Mouse (Mus musculus) G1E (cell line): ENCODE data around the gene Me3.

Source experiments
- CTCF ChIP-seq: IDR thresholded peaks from 2 replicates; pipeline ENCODE4 v1.5.1; 2012; ENCODE audit warnings: low read depth, low read length, inconsistent platforms, mixed read lengths
- GATA2 ChIP-seq: IDR thresholded peaks from 2 replicates; pipeline ENCODE4 v1.6.1; 2012; ENCODE audit warnings: low read depth, low read length, inconsistent platforms, borderline replicate concordance
- POLR2AphosphoS5 ChIP-seq: IDR thresholded peaks from 2 replicates; pipeline ENCODE4 v1.6.1; 2012; ENCODE audit warnings: low read depth, low read length, inconsistent platforms; ENCODE audit not compliant: insufficient replicate concordance
- TAL1 ChIP-seq: conservative IDR thresholded peaks from 2 replicates; pipeline ENCODE4 v1.6.1; 2012; ENCODE audit warnings: low read depth, low read length, inconsistent platforms, mixed read lengths

DNA sequence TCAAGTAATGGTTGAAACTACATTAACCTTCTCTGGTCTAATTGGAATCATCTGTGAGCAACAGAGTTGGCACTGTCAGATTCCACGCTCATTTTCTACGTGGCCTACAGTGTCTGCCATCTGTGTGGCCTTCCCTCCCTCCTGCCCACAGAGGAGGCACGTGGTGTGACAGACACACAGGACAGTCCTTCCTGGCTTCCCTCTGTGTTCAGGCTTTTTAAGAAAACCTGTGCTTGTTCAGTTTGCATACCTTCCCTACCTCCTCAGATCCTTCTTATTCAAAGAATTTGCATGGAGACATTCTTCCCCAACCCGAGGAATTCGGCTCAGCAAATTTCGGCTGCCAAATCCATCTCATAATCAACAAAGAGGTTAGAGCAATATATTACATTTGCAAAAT is 137.8 kb downstream of the Me3 start:
- TF ChIP-seq CTCF (no peak), TAL1 (no peak), GATA2 (no peak), POLR2AphosphoS5 (no peak)
